Mouse (Mus musculus) heart, postnatal 0 days (tissue): Measurements from ENCODE around the gene Prkra. TPM values are rescaled to one million over a fixed set of nuclear protein-coding genes. Genes with fewer than 3 reads are reported as not detected.
A peak's percentile ranks its signal among the peaks of the same experiment; 100 is the strongest.

ENCODE experiments used
- ATAC-seq: fragments of 200-750 bp; cut with Nextera tagmentation; 2 replicates; pipeline ENCODE4 v1.8.0; 2017; ENCODE audit warnings: low read depth, moderate number of reproducible peaks, moderate library complexity; ENCODE audit not compliant: insufficient read depth
- DNase-seq: peaks from one replicate; pipeline ENCODE4 v3.0.0-alpha.2; 2016; ENCODE audit warnings: low spot score
- H3K27ac ChIP-seq: fragments of 300-500 bp; sonication (generic); 2 replicates; pipeline ENCODE4 v1.5.1; 2014; ENCODE audit warnings: low read depth, mild to moderate bottlenecking
- H3K27me3 ChIP-seq: fragments of 300-500 bp; sonication (generic); 2 replicates; pipeline ENCODE4 v1.6.1; 2014; ENCODE audit warnings: low read length, mixed read lengths; ENCODE audit not compliant: control insufficient read depth, insufficient read depth
- H3K36me3 ChIP-seq: fragments of 300-500 bp; sonication (generic); replicated peaks from 2 replicates; pipeline ENCODE4 v1.6.1; 2014; ENCODE audit warnings: low read length, mixed read lengths; ENCODE audit not compliant: control insufficient read depth, insufficient read depth
- H3K4me1 ChIP-seq: fragments of 300-500 bp; sonication (generic); 2 replicates; pipeline ENCODE4 v1.6.1; 2014; ENCODE audit warnings: antibody characterized with exemption; ENCODE audit not compliant: control insufficient read depth, insufficient read depth
- H3K4me2 ChIP-seq: fragments of 300-500 bp; sonication (generic); 2 replicates; pipeline ENCODE4 v1.6.1; 2014; ENCODE audit warnings: low read depth, mild to moderate bottlenecking, low read length, moderate library complexity
- H3K4me3 ChIP-seq: fragments of 300-500 bp; sonication (generic); 2 replicates; pipeline ENCODE4 v1.5.1; 2014; ENCODE audit warnings: low read depth, low read length
- H3K9ac ChIP-seq: fragments of 300-500 bp; sonication (generic); replicated peaks from 2 replicates; pipeline ENCODE4 v1.6.1; 2014; ENCODE audit warnings: low read depth, low read length, mixed read lengths
- H3K9me3 ChIP-seq: fragments of 300-500 bp; sonication (generic); replicated peaks from 2 replicates; pipeline ENCODE4 v1.6.1; 2016; ENCODE audit warnings: low read length; ENCODE audit not compliant: control insufficient read depth
- CTCF ChIP-seq: IDR thresholded peaks from 2 replicates; pipeline ENCODE4 v1.5.1; 2016; ENCODE audit warnings: antibody characterized with exemption, control low read depth, low read depth
- EP300 ChIP-seq: IDR thresholded peaks from 2 replicates; pipeline ENCODE4 v1.6.1; 2016; ENCODE audit warnings: antibody characterized with exemption, low read depth
- WGBS: fragments of 180-500 bp; shearing (Covaris S2); extraction: QIAGEN DNeasy Blood & Tissue Kit; methylation state at CpG from one replicate; pipeline ENCODE4 v1.1.7; 2014; 5-methylcytosine and 5-hydroxymethylcytosine counted together
- polyA plus RNA-seq: library from polyadenylated mRNA; unstranded; fragments of >200 nt; fragmentation: Nextera tagmentation; extraction: Ambion mirVana; gene quantifications from 2 replicates; pipeline ENCODE4 v1.2.1, GENCODE M21; 2015
- total RNA-seq: library from RNA; depleted of rRNA; stranded (reverse); fragments of >200 nt; gene quantifications from 2 replicates; pipeline ENCODE4 v1.2.3, GENCODE M21; 2014; ENCODE audit warnings: low replicate concordance

Prkra gene
- total and polyA plus RNA-seq, 2 experiments from 2014 or later: 25.2 to 31.8 TPM

DNA sequence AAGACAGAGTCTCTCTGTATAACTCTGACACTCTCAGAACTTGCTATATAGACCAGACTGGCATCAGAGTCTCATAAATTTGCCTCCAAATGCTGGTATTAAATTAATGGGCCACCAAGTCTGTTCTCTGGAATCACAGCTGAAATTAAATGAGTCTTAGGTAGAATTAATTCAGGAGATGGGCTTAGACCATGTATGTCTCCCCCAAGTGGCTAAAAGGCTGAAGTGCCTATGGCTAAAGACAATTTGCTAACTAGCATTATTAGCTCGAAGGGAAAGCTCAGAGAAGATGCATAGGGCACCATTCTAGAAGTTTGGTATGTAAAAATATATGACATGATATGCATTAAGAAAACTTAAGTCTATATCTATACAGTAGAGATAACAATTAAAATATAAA, 29.7 kb downstream of the Prkra start:
- H3K9me3 ChIP-seq: no peaks in the 10 kb centered on the region
- H3K4me2 ChIP-seq: no peak overlapping the region
- H3K4me3 ChIP-seq: no peak overlapping the region
- H3K36me3 ChIP-seq: no peaks in the 10 kb centered on the region
- no peak overlapping the region for H3K27ac ChIP-seq
- WGBS: 30% methylated on average over 1 of the region's 1 CpGs
- ATAC-seq (no peak), DNase-seq (peak; percentile 62)
- TF ChIP-seq EP300 (no peak), CTCF (peak; percentile 79)
- H3K4me1 ChIP-seq: no peaks in the 10 kb centered on the region
- no peak overlapping the region for H3K9ac ChIP-seq
- no peaks in the 10 kb centered on the region for H3K27me3 ChIP-seq

DNA sequence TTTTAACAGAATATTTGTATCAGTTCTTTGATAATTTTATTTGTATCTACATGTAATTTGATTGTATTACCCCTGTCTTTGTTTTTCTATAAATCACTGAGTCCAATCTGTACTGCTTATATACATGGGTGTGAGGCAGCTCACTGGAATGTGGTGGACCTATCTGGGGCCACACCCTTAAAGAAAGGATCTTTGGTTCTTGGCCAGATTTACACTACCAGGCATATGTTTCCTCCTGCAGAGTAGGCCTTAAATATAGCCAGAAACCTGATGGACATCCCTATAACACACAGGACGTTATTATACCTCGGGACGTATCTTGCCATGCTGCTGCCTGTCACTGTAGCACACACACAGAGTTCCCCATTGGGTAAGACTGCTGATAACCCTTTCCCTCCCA, 35.8 kb downstream of the Prkra start:
- no peak for ATAC-seq
- 74% methylated on average over 3 of the region's 3 CpGs for WGBS
- Histone ChIP-seq H3K4me1 (no peaks in the 10 kb centered on the region), H3K9ac (no peak overlapping the region), H3K9me3 (no peaks in the 10 kb centered on the region), H3K27ac (no peak overlapping the region), H3K36me3 (no peaks in the 10 kb centered on the region), H3K4me3 (no peak overlapping the region), H3K4me2 (no peak overlapping the region), H3K27me3 (no peaks in the 10 kb centered on the region)
- no peak for DNase-seq
- no peak for TF ChIP-seq EP300
- no peak for TF ChIP-seq CTCF

DNA sequence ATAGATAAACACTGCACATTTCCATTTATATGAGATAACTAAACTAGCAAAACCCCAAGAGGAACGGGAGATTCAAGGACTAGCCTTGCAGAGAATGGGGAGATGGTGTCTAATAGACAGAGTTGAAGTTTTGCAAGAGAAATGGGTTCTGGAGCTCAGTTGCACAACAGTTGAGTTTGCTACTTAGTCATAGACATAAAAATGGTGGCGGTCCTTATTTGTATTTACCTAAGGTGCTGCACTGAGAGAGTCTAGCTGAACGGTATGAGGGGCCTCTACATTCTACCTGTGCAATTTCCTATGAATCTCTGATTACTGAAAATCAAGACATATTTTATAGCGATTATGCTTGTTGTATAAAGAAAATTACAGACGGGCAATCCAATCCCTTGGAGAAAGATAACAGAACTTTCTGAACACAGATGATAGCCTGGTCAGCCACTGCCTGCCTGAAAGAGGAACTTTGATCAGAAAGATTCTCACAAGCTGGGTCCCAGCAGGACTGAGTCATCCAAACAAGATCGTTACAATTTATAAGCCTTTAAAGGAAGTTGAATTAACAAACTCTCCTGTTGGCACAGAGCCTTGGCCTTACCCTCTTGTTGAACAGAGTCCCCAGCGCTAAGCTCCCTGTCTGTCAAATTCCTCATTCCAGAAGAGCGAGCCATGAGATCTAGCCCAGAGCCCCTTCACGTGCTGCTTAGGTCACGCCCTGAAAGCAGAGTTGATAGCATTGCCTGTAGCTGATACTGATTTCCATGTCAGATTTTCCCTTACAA, 37.3 kb downstream of the Prkra start:
- no peak overlapping the region for H3K4me2 ChIP-seq
- H3K27ac ChIP-seq: no peak overlapping the region
- H3K9me3 ChIP-seq: no peaks in the 10 kb centered on the region
- ATAC-seq: no peak
- WGBS: 55% methylated on average over 10 of the region's 10 CpGs
- no peak overlapping the region for H3K4me3 ChIP-seq
- no peaks in the 10 kb centered on the region for H3K36me3 ChIP-seq
- no peaks in the 10 kb centered on the region for H3K4me1 ChIP-seq
- TF ChIP-seq CTCF (no peak), EP300 (no peak)
- no peak for DNase-seq
- H3K27me3 ChIP-seq: no peaks in the 10 kb centered on the region
- H3K9ac ChIP-seq: no peak overlapping the region

DNA sequence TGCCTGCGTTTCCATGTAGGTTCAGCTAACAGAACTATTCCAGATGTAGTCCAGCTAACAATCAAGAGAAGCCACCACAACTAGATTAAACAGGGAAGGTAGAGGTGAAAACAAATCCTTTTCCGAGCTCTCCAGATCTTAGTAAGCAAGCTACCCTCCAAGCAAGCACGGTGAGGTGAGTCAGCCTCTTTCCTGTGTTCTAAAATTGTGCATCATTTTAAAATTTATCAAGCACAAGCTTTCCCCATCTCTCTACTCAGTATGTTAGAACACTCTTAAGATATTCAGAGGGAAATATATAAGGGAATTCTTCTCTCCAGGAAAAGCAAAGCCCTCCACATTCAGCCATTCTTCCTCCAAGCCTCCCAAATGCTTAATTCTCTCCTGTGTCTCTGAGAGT, 41.1 kb downstream of the Prkra start:
- 77% methylated on average over 3 of the region's 3 CpGs for WGBS
- Histone ChIP-seq H3K4me3 (no peak overlapping the region), H3K9me3 (no peaks in the 10 kb centered on the region), H3K36me3 (no peaks in the 10 kb centered on the region), H3K4me1 (no peaks in the 10 kb centered on the region), H3K4me2 (no peak overlapping the region), H3K27ac (no peak overlapping the region), H3K9ac (no peak overlapping the region), H3K27me3 (no peaks in the 10 kb centered on the region)
- ATAC-seq (no peak), DNase-seq (no peak)
- no peak for TF ChIP-seq CTCF
- TF ChIP-seq EP300: no peak

DNA sequence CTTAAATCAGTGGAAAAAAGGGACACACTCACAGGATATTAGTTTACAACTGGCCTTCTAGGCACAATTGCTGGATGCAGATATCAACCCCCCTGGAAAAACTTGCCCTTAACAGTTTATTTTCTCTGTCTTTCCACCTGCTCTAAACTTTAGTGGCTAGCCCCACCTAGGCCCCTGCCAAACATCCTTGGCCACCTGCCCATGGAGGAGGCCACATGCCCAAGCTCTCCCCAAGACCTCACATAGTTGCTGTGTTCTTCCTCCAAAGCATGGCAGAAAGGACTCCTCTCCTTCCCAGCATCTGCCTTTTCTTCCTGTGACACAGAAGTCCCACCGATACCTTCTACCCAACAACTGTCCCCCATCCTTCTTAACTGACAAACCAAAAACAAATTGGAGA, 45.6 kb downstream of the Prkra start:
- ATAC-seq (no peak), DNase-seq (no peak)
- H3K27me3 ChIP-seq: no peaks in the 10 kb centered on the region
- no peak overlapping the region for H3K27ac ChIP-seq
- no peaks in the 10 kb centered on the region for H3K9me3 ChIP-seq
- H3K4me3 ChIP-seq: no peak overlapping the region
- H3K36me3 ChIP-seq: no peaks in the 10 kb centered on the region
- TF ChIP-seq CTCF (no peak), EP300 (no peak)
- H3K9ac ChIP-seq: no peak overlapping the region
- no peak overlapping the region for H3K4me2 ChIP-seq
- WGBS: 96% methylated on average over 1 of the region's 1 CpGs
- H3K4me1 ChIP-seq: no peaks in the 10 kb centered on the region

DNA sequence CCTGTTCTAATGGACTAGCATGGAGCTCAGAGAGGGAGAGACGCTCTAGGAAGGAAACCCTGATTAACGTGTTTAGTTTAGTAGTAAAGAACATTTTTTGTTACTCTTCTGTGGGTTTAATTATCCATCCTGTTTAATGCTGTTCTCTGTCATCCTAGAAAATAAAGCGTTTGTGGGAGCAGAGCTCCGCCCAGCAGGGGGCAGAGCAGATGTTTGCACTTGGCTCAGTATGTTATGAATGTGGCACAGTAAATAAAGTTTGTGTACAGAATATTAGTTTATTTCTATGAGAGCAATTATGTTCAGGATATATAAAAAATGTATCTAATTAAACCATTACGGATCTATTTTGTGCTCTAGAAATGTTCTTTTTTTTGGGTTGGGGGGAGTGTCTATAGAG, 48.6 kb downstream of the Prkra start:
- ATAC-seq: no peak
- Histone ChIP-seq H3K27me3 (no peaks in the 10 kb centered on the region), H3K27ac (no peak overlapping the region), H3K4me1 (no peaks in the 10 kb centered on the region), H3K9me3 (no peaks in the 10 kb centered on the region), H3K9ac (no peak overlapping the region), H3K4me3 (no peak overlapping the region), H3K4me2 (no peak overlapping the region), H3K36me3 (no peaks in the 10 kb centered on the region)
- no peak for DNase-seq
- TF ChIP-seq CTCF (peak; percentile 28), EP300 (no peak)
- 67% methylated on average over 5 of the region's 5 CpGs for WGBS
